Mouse (Mus musculus): ENCODE data around the gene Cyp2s1. TPM values are rescaled to one million over a fixed set of nuclear protein-coding genes. Genes with fewer than 3 reads are reported as not detected.
"Not testable (repeated sequence)": the region's sequence is repeated elsewhere in the genome, so short reads cannot be mapped to it uniquely, and the experiment has no call there.

Cyp2s1 gene
- polyA plus RNA-seq, 2 experiments from 2014 or later, result 2.1 to 3.0 TPM

DNA sequence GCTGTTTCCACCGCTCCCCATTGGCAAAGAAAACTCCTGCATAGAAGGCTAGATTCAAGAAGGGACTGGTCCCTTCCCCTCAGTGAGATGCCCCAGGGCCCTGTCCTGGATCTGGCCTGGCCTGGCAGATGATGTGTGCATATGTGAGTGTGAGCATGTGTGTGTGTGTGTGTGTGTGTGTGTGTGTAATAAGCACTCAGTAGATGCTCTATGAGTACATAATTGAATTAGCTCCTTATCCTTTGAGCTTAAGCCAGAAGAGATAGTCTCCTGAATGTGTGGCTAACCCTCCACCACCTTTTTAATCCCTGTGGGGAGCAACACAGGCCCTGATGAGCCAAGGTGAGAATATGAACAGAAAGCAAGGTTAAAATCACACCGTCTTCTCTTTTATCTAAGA lies 5.0 kb downstream of the Cyp2s1 start:
- ATAC-seq, result no peak

DNA sequence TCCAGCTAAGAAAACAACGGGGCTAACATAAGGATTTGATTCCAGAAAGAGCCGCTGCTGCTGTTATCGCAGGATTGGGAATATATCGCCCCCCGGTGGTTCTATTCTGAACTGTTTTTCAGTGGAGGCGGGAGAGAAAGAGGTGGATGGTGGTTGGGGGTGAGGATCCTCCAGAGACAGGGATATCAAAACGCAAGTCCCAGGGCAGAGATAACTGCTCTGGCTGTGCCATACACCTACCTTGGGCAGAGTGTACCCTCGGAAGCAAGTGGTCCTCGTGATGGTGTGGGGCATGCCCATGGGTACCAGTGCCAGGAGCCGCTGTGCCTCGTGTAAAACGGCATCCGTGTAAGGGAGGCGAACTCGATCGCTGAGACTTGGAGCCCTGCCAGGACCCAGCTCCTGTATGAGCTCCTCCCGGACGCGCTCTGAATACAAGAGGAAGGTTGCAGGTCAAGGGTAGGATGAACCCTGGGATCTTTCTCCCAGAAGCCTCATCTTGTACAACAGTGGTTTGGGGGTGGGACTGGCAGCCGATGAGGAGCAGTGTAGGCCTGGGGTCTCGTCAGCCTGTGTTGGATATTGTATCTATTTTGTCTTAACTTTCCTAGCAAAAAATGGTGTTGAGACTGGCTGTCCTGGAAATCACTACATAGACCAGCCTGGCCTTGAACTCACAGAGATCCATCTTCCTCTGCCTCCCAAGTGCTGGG lies 10.9 kb downstream of the Cyp2s1 start:
- ATAC-seq, result peak; percentile 79

DNA sequence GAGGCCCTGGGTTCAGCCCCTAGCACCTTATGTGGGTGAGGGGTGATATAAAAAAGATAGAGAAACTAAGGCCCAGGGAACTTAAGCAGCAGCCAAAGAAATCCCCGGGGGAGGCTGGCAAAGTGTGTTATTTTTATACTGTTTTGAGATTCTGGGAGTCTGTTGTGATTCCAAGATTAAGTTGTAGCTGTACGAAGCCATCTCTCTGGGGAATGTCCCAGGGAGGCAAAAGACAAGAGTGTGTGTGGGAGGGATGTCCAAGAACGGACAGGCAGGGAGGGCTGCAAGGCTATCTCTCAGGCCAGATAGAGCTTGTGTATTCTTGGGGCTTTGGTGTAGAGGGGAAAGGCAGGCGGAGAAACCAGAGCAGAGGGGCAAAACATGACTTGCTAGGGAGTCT lies 11.9 kb downstream of the Cyp2s1 start:
- no peak for ATAC-seq

DNA sequence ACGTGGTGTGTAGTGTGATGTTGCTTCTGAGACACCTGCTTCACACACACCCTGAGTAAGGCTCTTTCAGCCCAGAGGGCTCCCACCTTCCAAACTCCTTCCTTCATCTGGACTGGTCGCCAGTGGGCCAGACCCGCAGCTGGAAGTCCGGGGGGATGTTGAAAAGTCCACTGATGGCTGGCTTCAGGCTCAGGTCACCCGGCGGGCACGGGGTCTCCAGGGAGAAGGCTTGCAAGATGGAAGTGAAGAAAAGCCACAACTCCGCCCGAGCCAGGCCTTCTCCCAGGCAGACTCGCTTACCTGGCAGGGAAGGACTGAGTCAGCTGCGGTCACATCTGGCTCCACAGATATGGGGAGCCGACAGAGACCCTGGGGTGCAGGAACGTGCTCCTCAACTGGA lies 13.3 kb downstream of the Cyp2s1 start:
- no peak for ATAC-seq

DNA sequence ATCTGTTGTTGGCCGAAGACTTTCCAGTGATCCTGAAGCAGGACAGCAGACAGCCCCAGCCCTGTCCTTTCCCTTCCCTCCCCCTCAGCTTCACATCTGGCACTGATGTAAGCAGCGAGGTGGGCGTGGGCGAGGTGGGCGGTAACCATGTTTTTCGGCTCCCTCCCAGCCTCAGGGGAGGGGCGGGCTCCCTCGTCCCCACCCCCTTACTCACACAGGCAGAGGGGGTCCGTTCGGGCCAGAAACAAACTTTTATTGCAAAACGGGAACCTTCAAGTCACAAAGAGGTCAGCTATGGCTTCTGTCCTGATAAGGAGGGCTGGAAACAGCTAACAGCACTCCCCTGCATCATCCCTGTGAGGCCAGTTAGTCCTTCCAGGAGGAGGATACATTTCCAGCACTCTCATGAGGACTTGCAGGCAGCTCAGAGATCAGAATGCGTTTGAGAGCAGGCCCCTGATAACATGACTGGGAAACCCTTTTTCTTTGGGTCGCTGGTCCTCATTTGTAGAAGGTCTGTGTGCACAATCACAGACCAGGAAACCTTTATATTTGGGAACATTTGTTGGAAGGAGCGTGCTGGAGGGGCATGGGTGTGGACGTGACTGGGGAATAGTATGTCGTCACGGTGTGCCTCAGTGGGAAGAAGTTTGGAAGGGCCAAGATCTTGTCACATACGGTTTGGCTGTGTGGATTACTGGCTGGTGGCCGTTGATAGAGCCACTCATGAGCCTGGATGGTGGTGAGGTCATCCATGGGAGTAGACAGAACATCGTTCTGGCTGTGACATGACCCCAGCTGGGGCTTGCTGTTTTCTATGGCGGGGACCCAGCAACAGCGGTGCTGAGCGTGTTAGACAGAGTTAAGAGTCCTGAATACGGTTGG lies 14.2 kb downstream of the Cyp2s1 start:
- no peak for ATAC-seq

DNA sequence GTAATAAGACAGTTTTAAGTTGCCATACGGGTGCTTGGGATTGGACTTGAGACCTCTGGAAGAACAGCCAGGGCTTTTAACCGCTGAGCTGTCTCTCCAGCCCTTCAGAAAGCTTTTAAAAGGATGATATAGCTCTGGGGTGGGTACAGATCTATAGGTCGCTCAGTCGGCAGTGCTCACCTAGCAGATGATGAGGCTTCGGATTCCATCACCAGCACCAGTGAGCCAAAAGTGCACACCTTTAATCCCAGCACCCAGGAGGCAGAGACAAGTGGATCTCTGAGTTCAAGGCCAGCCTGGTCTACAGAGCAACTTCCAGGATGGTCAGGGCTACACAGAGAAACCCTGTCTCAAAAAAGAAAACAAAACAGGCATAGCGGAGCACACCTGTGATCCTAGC lies 15.7 kb downstream of the Cyp2s1 start:
- ATAC-seq, result no peak

DNA sequence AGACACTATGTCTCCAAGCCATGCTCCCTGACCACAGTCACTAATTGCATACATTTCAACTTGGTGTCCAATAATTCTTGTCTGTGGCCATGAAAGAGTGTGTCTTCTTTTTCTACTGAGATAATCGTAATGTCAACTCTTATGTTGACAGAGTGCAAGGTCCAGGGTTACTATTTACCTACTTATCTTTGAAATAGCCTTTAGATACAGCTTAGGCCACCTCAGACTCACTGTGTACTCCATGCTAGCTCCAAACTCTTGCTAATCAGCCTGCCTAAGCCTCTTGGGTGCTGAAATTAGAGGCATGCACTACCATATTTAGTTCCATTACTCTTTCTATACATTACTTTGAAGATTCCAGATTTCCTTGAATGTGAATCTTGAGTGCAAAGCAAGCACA lies 17.3 kb downstream of the Cyp2s1 start:
- ATAC-seq, result no peak

DNA sequence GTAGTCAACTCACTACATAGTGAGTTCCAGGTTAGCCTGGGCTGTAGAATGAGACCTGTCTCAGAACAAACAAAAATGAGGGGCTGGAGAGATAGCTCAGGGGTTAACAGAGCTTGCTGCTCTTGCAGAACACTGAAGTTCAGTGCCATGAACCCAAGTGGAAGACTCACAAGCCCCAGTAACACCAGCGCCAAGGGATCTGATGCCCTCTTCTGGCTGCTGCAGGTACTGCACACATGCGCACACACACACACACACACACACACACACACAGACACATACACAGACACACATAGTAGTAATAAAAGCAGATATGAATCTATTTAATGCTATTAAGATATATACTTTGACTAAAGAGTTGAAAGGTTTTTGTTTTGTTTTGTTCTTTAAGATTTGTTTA lies 18.2 kb downstream of the Cyp2s1 start:
- no peak for ATAC-seq

DNA sequence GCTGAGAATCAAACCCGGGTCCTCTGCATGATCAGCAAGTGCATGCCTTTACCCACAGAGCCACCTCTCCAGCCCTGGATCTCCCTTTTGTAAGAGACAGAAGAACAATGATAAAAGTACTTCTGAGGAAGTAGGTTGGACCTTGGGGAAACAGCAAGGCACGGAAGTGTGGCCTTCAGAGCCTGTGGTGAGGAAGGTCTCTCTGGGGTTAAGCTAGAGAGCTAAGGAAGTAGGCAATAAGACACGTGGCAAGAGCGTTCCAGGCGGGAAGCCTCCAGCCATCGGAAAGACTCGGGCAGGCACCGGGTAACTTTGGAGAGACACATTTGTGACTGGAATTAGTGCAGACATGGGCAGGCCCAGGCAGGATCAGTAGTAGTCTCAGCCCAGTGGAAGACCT lies 21.9 kb downstream of the Cyp2s1 start:
- no peak for ATAC-seq

DNA sequence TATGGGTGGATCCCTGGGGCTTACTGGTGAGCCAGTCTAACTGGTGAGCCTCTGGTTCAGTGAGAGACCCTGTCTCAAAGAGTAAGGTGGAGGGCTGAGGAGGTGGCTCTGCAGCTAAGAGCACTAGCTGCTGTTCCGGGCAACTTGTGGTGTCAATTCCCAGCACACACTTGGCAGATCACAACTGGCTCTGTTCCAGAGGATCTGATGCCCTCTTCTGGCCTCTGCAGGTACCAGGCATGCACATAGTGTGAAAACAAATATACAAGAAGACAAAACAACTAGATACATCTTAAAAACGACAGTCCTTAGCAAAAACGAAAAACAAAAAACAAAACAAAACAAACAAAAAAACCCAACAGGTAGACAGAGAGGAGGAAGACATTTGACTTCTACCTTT lies 23.0 kb downstream of the Cyp2s1 start:
- ATAC-seq, result no peak

DNA sequence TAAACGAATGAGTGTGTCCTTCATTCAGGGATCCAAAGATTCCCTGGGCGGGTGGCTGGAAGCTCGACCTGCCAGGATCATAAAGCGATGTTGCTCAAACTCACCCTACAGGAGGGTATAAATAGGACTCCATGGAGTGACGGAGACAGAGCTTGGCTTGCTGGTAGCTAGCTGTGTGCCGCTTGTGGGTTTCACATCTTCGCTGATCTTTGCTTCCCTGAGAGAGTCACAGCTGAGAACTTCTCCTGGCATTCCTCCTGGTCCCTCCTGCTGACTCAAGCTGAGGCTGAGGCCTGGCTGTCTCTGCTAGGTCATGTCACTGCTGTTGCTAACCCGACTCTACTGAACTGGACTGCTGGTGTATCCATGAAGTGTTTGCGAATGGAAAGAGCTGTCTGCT lies 23.7 kb downstream of the Cyp2s1 start:
- ATAC-seq, result not testable (repeated sequence)

DNA sequence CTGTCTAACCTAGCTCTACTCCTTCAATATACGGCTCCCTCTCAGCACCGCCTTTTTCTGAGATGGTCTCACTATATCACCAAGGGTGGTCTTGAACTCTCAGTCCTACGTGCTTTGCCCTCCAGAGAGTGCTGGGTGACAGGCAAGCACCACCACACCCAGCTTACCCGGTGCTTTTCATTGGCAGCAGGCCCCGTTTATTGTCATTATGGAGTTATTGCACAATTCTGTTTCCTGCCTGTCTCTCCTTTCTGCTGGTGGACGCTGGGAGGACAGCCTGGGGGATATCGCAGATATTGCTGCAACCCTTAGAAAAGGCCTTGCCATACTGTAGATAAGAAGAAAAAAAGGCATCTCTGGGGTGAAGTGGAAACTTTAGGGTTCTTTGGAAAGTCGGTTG lies 26.1 kb downstream of the Cyp2s1 start:
- no peak for ATAC-seq

DNA sequence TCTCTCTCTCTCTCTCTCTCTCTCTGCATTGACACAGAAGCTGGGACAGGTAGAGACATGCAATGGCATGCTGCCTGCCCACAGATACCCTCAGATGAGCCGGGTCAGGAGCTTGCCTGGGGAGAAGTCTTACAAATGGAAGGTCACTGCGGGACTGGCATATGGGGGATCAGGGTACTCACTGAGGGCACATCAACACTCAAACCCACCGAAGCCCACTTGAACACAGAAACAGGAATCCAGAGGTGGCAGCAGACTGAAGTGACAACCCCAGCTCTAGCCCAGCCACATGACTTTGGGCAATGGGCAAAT lies 27.6 kb downstream of the Cyp2s1 start:
- no peak for ATAC-seq

DNA sequence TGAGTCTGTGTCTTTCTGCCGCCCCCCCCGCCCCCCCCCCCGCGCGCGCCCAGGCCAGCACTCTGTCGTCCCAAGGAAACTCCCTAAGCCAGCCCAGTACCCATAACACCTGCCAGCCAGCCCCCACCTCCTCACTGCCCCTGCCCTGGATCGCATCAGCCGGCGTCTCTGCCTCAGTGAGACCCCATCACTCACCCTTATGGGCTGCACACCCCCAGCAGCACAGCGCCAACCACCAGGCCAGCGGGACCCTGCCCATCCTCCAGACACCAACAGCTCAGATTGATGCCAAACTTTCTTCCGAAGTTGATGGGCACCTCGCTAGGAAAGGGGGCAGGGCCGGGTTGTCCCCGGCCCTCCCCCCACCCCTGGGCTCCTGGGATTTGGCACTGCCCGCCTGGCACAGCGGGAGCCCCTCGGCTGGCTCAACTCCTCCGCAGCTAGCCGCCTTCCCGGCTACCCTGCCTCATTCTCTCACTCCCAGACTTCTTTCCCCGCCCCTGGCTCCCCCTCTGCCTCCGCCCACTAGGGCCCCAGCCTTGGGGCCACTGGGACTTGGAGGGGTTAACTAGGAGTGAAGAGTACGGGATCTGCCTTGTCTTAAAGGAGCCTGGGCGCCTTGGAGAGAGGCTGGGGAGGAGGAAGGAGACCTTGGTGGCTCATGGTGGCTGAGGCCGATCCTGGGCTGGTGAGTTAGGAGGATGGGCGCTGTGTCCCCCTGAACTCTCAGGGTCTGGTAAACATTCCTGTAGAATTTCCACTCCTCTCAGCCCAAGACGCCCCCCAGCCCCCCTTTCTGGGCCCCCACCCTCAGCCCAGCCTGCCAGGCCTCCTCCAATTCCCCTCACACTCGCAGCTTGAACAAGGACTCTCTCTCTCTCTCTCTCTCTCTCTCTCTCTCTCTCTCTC lies 28.2 kb downstream of the Cyp2s1 start, which contains the start of gene Axl:
Gene Axl, minus strand, starts transcription at position 486 of the 909 bp plus-strand sequence.
- ATAC-seq, result no peak

DNA sequence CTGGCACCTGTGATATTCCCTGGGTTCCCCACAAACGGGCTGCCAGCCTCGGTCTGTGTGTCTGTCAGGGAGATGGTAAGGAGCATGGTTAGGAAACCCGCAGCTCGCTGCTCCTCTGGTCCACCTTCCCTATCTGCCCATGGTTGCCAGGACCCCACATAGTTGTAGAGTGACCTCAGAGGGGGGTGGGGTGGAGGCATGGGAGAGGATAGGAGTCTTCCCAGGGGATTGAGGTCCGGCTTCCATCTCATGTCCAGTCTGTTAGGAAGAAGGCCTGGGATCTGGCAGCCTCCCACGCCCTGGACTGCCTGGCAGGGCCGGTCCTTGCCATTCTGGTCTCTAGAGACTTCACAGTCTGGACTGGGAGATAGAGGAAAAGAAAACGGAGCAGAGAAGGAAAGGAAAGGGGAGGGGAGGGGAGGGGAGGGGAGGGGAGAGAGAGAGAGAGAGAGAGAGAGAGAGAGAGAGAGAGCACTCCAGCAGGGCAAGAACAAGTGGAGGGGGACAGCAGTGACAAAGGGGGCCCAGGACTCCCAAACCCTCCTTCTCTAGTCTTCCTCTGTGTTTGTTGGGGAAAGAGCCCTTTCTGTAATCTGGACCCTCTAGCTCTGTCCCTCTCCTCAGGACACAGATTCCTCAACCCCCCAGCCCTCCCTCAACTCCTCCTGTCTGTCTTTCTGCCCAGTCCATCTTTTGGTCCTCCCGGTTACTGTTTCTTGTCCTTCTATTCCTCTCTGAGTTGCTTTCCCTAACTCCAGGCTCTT lies 29.1 kb downstream of the Cyp2s1 start:
- no peak for ATAC-seq

DNA sequence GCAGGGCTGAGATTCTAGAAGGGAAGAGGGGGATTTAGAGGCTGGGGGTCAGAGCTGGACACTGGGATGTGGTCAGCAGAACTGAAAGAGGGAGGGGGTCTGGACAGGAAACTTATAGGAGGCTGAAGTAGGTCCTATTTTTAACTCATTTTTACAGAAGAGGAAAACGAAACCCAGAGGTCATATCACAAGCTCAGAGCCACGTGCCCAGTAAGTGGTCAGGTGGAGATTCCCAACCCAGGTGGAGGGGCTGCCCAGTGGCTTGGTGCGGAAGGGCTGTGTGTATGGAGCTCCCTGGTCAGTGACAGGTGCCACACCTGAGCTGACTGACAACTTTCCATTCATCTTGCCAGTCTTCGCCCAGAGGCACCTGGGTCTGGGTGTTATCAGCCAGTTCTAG lies 29.7 kb downstream of the Cyp2s1 start:
- ATAC-seq, result no peak

DNA sequence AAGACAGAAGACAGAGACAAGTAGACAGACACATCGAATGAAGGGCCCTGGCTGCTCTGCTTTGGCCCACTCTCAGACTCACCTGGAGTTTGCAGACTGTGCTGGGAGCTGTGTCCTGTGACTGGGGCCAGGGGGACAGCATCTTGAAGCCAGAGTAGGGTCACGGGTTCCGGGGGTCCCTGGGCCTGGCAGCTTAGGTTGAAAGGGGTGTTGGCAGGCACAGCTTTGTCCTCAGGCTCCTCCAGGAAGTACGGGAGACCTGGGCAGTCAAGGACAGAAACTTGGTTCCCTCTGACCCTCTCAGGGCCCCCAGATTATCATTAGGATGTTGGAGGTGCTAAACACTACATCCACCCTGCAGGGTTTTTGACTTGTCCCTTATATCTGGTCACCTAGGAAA lies 31.0 kb downstream of the Cyp2s1 start:
- ATAC-seq, result no peak

DNA sequence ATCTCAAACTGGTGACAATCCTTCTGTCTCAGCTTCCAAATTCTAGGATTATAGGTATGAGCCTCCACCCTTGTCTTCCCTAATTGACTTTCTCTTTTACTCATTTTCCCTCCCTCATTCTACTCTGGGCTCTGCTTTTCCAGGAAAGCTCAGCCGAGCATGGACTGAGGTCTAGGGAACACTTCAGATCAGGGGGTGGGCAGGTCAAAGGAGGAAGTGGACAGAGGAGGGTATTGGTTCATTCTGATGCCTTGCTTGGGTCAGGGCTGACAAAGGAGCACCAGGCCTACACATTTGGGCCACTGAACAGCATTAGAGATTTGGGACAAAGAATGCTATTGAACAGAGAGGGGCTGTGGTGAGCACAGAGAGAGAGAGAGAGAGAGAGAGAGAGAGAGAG lies 31.9 kb downstream of the Cyp2s1 start:
- ATAC-seq, result no peak

DNA sequence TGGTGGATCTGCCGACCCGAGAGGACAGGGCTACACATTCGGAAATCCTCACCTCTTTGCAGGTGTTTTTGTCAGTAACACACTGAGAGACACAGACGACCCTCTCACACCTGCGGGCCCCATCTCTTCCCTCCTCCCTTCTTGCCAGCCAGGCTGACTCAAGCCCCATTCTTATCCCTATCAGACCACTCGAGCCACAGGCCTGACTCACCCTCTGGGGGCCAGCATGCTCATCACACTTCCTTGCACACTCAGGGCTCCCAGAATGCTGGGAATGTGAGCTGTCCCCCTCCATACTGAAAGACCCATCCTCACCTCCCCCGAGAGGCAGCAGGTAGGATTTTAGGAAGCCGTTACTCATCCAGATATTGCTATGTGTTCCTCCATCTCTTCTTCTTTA lies 33.0 kb downstream of the Cyp2s1 start:
- ATAC-seq, result no peak

DNA sequence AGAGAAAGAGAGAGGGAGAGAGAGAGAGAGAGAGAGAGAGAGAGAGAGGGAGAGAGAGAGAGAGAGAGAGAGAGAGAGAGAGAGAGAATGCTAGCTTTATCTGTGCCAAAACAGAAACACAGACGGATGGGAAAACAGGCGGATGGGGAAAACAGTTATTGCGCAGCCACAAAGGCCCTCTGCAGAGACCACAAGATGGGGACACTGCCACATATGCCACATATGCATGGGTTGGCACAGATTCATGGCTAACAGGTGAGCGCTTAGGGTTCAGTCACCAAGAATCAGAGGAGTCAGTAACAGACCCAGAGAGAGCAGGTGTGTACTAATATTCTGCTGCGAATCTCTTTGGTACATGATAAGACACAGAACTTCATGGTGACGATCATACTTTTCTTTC lies 34.0 kb downstream of the Cyp2s1 start:
- ATAC-seq, result no peak

DNA sequence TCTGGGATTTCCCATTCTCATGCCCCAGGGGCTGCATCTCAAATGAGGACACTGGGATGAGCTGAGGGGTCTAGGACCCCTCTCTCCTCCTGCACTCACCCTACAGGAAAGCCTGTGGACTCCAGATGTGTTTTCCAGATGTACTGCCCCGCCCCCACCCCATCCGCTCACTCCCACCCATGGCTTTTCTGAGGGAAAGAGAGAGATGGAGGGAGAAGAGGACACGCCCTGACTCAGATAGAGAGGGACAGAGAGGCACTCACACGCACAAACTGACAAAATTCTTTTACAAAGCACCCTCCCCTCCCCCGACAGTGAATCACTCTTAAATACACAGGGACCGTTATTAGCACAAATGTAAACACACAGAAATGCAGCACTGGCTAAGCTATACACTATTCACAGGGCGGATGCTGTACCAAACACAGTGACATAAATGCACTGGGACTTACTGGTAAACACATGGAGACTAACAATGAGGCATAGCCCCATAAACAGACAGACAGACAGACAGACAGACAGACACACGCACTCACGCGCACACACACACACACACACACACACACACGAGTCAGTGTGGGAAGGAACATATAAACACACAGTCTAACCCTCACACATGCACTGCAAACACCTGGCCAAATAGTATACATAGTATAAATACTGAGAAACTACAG lies 34.6 kb downstream of the Cyp2s1 start:
- ATAC-seq, result peak; percentile 61
